Mouse (Mus musculus): Measurements from ENCODE around the gene Mdm4. TPM values are rescaled to one million over a fixed set of nuclear protein-coding genes. Genes with fewer than 3 reads are reported as not detected.

The Mdm4 gene
- total RNA-seq, 2 experiments from 2014 or later, result 79.0 to 85.9 TPM

GRCm38 (mm10) chr1:132928032-132928906 lies 102.1 kb downstream of the Mdm4 start:
- no peak overlapping the region for H3K4me3 ChIP-seq
- no peak overlapping the region for H3K27ac ChIP-seq
- DNase-seq (ENCODE audit: extremely low spot score in 1 of 2, low spot score in 2 of 2), result no peak
- intact Hi-C loops (cut with DNase I), result no loop called here
- no peak for TF ChIP-seq CTCF (IDR thresholded peaks at IDR 0.05)

GRCm38 (mm10) chr1:132925270-132925669 lies 105.1 kb downstream of the Mdm4 start:
- no peak for TF ChIP-seq CTCF (IDR thresholded peaks at IDR 0.05)
- intact Hi-C loops (cut with DNase I), result no loop called here
- Histone ChIP-seq H3K4me3 (no peak overlapping the region), H3K27ac (no peak overlapping the region)
- DNase-seq (ENCODE audit: extremely low spot score in 1 of 2, low spot score in 2 of 2), result no peak

- Histone ChIP-seq H3K27ac (no peak overlapping the region), H3K4me3 (no peak overlapping the region)
- DNase-seq (ENCODE audit: extremely low spot score in 1 of 2, low spot score in 2 of 2), result no peak
- TF ChIP-seq CTCF (IDR thresholded peaks at IDR 0.05), result no peak
- intact Hi-C loops (cut with DNase I), result no loop called here
These were observed 108.1 kb downstream of the Mdm4 start for GRCm38 (mm10) chr1:132922257-132922656.

GRCm38 (mm10) chr1:132921071-132921470 lies 109.3 kb downstream of the Mdm4 start:
- no peak overlapping the region for H3K4me3 ChIP-seq
- H3K27ac ChIP-seq, result no peak overlapping the region
- no peak for TF ChIP-seq CTCF (IDR thresholded peaks at IDR 0.05)
- intact Hi-C loops (cut with DNase I), result no loop called here
- DNase-seq (ENCODE audit: extremely low spot score in 1 of 2, low spot score in 2 of 2), result peak in 1 of 2 experiments; percentile 24

GRCm38 (mm10) chr1:132919258-132919657 lies 111.1 kb downstream of the Mdm4 start:
- TF ChIP-seq CTCF (IDR thresholded peaks at IDR 0.05), result no peak
- no peak for DNase-seq (ENCODE audit: extremely low spot score in 1 of 2, low spot score in 2 of 2)
- Histone ChIP-seq H3K27ac (no peak overlapping the region), H3K4me3 (no peak overlapping the region)
- intact Hi-C loops (cut with DNase I), result no loop called here

- Histone ChIP-seq H3K4me3 (no peak overlapping the region), H3K27ac (no peak overlapping the region; the same call in 1 of the 2 replicates)
- intact Hi-C loops (cut with DNase I), result no loop called here
- TF ChIP-seq CTCF (IDR thresholded peaks at IDR 0.05), result no peak
- no peak for DNase-seq (ENCODE audit: extremely low spot score in 1 of 2, low spot score in 2 of 2)
These were observed 112.2 kb downstream of the Mdm4 start for GRCm38 (mm10) chr1:132918117-132918680.

GRCm38 (mm10) chr1:132917554-132917953 lies 112.8 kb downstream of the Mdm4 start:
- intact Hi-C loops (cut with DNase I), result loop anchor here (2.0 kb wide), 1 partner anchor 37 kb away; the partner anchor contains the start of gene Lrrn2
- no peak overlapping the region; the same call in 1 of the 2 replicates for H3K27ac ChIP-seq
- H3K4me3 ChIP-seq, result no peak overlapping the region
- no peak for TF ChIP-seq CTCF (IDR thresholded peaks at IDR 0.05)
- DNase-seq (ENCODE audit: extremely low spot score in 1 of 2, low spot score in 2 of 2), result no peak

GRCm38 (mm10) chr1:132915849-132916493 lies 114.4 kb downstream of the Mdm4 start:
- H3K4me3 ChIP-seq, result no peak overlapping the region
- peak; percentile 57 to 72 for DNase-seq (ENCODE audit: extremely low spot score in 1 of 2, low spot score in 2 of 2)
- intact Hi-C loops (cut with DNase I), result loop anchor here (1.0 to 2.0 kb wide), 2 partner anchors 23 to 35 kb away; partner anchors contain the start of gene Lrrn2
- TF ChIP-seq CTCF (IDR thresholded peaks at IDR 0.05), result no peak
- peak overlapping the region; percentile 82 for H3K27ac ChIP-seq

GRCm38 (mm10) chr1:132910414-132911041 lies 119.8 kb downstream of the Mdm4 start:
- no peak overlapping the region for H3K27ac ChIP-seq

GRCm38 (mm10) chr1:132909951-132910350 lies 120.4 kb downstream of the Mdm4 start:
- no peak overlapping the region for H3K27ac ChIP-seq
- H3K4me3 ChIP-seq, result no peak overlapping the region
- DNase-seq (ENCODE audit: extremely low spot score in 1 of 2, low spot score in 2 of 2), result no peak
- TF ChIP-seq CTCF (IDR thresholded peaks at IDR 0.05), result no peak
- intact Hi-C loops (cut with DNase I), result no loop called here

More at GRCm38 (mm10) chr1:132910414-132911041, 119.8 kb downstream of the Mdm4 start:
- intact Hi-C loops (cut with DNase I), result no loop called here
- DNase-seq (ENCODE audit: extremely low spot score in 1 of 2, low spot score in 2 of 2), result no peak
- no peak overlapping the region for H3K4me3 ChIP-seq
- TF ChIP-seq CTCF (IDR thresholded peaks at IDR 0.05), result no peak

Small RNA genes lying within 50 kb of the gene (microRNA-seq; reads per million reads assigned to microRNA genes)
- 0 reads per million in 2 experiments for gene Gm44300

Other genes starting within 250 kb of the Mdm4 start
- gene Lrrn2, start 150.3 kb downstream of the Mdm4 start, total RNA-seq (2021), result 10 to 100 TPM; 91.8 to 99.9 TPM
- 10 to 100 TPM; 13.2 to 17.7 TPM for gene Pik3c2b, start 15.1 kb upstream of the Mdm4 start, total RNA-seq (2021)
- 10 to 100 TPM; 41.4 to 44.3 TPM for gene Ppp1r15b, start 100.6 kb upstream of the Mdm4 start, total RNA-seq (2021)
- 10 to 100 TPM; 94.2 to 96.3 TPM for gene Plekha6, start 133.6 kb upstream of the Mdm4 start, total RNA-seq (2021)

Data from left cerebral cortex, adult 2 months (tissue).